Mouse (Mus musculus) heart, postnatal 36 days (tissue): ENCODE results near the gene Sox10. TPM values are rescaled to one million over a fixed set of nuclear protein-coding genes. Genes with fewer than 3 reads are reported as not detected.

Experiments used
- DNase-seq, 2 experiments: peaks; one replicate each; pipeline ENCODE4 v3.0.0; 2021 to 2022
- intact Hi-C: fragments of 180-260 bp; cut with DNase I; formaldehyde crosslinking; loops from one replicate; pipeline ENCODE4 v1.15.1; 2025
- total RNA-seq, 2 experiments: library from RNA; stranded (reverse); gene quantifications; 2 replicates each; pipeline ENCODE4 v1.2.3; 2021

Sox10 gene
- total RNA-seq, 2 experiments from 2014 or later = 1.4 to 1.6 TPM

DNA sequence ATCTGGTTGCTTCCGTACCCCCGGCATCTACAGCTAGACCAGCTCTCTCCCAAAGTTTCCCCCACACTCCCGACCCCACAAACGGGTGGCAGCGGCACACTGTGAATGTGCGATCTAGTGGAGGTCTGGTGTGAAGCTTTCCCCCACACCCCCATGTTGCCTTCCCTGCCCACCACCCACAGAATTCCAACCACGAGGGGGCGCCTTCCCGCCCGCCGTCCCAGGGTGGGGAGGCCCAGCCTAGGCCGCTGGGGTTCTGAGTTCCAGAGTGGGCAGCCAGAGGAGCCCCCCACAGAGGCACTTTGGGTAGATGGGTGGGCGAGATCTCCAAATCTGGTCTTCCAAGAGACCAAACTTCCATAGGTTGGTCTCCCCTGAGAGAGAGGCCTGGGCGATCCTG, 2.2 kb downstream of the Sox10 start:
- intact Hi-C loops = no loop called here
- DNase-seq = no peak

- intact Hi-C loops = no loop called here
- DNase-seq = no peak
Measured at GRCm38 (mm10) chr15:79162301-79162700, 2.7 kb downstream of the Sox10 start.

- intact Hi-C loops = no loop called here
Measured at GRCm38 (mm10) chr15:79155572-79155971, 9.5 kb downstream of the Sox10 start.

GRCm38 (mm10) chr15:79152709-79153108, 12.3 kb downstream of the Sox10 start:
- no peak for DNase-seq
- intact Hi-C loops = no loop called here

More at GRCm38 (mm10) chr15:79155572-79155971, 9.5 kb downstream of the Sox10 start:
- DNase-seq = no peak

- intact Hi-C loops = no loop called here
- no peak for DNase-seq
Measured at GRCm38 (mm10) chr15:79151881-79152280, 13.2 kb downstream of the Sox10 start.

DNA sequence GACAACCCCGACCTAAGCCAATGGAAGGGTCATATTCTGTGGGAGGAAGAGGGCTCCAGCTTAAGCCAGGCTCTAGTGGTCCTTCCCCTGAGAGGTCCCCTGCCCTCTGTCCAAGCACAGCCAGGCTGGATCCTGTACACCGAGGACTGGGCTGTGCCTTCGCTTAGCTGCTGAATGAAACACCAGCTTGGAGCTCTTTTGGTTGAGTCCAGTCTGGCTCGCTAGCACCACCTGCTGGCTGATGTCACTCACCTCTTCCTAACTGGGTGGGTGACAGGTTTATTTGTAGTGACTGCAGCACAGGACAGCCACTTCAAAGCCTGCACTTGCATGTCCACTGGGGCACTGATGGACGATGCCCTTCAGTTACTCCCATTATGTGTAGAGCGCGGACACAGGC, 16.5 kb downstream of the Sox10 start:
- intact Hi-C loops = loop anchor here (1.0 to 2.0 kb wide), 3 partner anchors 22 to 110 kb away; no protein-coding TSS in a partner anchor
- peak; percentile 82 to 89 for DNase-seq

- no peak for DNase-seq
- intact Hi-C loops = no loop called here
Measured at GRCm38 (mm10) chr15:79145522-79145921, 19.5 kb downstream of the Sox10 start.

GRCm38 (mm10) chr15:79144021-79144420, 21.0 kb downstream of the Sox10 start:
- intact Hi-C loops = no loop called here
- DNase-seq = no peak

GRCm38 (mm10) chr15:79143316-79143715, 21.7 kb downstream of the Sox10 start:
- intact Hi-C loops = no loop called here
- no peak for DNase-seq

DNA sequence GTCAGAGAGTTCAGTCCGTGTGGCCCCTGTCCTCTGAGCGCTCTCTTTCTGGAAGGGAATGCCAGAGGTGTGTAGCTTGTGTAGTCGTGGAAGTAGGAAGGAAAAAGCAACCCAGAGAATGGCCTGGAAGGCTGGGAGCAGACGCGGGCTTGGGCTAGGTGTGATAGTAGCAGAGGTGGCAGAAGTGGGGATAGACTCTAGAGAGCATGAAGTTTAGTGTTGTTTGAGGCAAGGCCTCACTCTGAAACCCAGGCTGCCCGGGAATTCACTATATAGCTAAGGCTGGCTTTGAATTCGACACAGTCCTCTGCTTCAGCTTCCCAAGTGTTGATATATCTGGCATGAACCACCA, 23.5 kb downstream of the Sox10 start:
- no peak for DNase-seq
- intact Hi-C loops = no loop called here

GRCm38 (mm10) chr15:79140866-79141565, 24.0 kb downstream of the Sox10 start, which contains the start of the genes Polr2f and 1700088E04Rik:
TSS of gene Polr2f (plus strand) at chr15:79141009.
TSS of gene 1700088E04Rik (minus strand) at chr15:79141253.
- DNase-seq = peak; percentile 95 to 96
- intact Hi-C loops = no loop called here

GRCm38 (mm10) chr15:79139640-79140039, 25.4 kb downstream of the Sox10 start:
- intact Hi-C loops = no loop called here

DNA sequence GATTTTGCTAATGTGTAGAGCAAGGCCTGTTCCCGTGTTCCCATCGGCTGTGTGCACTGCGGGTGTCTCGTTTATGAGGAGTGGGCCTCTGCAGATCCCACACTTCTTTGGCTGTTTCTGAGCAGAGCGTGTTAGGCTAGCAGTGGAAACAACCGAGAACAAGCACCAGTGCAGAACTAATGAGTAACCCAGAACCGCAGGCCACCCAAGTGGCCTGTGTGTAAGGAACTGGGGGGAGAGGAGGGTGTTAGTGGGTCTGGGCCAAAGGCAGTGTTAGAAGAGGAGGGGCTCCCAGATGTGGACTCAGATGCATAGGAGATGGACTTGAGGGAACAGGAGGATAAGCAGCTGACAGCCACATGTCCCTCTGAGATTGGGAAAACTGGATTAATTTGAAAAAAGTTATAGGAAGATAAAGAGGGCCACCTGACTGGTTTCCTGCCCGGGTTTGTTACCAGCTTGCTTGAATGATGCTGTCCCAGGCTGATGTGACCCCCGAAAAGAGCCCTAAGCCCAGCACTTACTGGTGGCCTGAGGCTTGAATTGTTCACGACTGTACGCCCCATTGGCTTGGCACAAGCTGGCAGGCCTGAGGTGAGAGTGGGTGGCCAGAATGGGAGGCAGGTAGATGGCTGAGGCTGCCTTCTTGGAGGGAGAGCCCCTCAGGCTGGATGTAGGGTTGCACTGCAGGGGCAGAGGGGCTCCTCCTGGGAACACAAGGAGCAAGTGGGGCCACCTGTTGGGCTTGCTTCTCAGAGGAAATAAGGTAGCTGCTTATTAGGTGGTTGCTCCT, 29.1 kb downstream of the Sox10 start:
- intact Hi-C loops = no loop called here
- no peak for DNase-seq

More at GRCm38 (mm10) chr15:79139640-79140039, 25.4 kb downstream of the Sox10 start:
- DNase-seq = no peak

DNA sequence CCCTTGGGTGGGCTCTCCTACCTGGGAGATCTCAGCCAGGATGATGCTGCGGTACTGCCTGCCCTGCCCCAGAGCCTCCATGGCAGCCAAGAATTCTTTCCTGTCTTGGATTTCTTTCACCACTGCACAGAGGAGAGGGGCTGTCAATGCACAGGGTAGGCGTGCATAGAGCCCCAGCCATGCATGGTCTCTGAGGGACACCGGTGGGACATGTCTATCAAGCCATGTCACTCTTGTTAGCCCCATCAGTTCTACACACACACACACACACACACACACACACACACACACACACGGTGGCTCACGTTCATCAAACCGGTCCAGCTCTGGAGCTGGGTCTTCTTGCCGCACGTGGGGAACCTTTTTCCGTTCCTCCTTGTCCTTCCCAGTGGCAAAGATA, 29.7 kb downstream of the Sox10 start:
- DNase-seq = no peak
- intact Hi-C loops = no loop called here

GRCm38 (mm10) chr15:79134496-79135270, 30.4 kb downstream of the Sox10 start:
- intact Hi-C loops = no loop called here
- no peak for DNase-seq

GRCm38 (mm10) chr15:79133191-79133661, 31.8 kb downstream of the Sox10 start:
- peak in 1 of 2 experiments; percentile 46 for DNase-seq
- intact Hi-C loops = no loop called here

GRCm38 (mm10) chr15:79131442-79131841, 33.6 kb downstream of the Sox10 start:
- intact Hi-C loops = no loop called here

DNA sequence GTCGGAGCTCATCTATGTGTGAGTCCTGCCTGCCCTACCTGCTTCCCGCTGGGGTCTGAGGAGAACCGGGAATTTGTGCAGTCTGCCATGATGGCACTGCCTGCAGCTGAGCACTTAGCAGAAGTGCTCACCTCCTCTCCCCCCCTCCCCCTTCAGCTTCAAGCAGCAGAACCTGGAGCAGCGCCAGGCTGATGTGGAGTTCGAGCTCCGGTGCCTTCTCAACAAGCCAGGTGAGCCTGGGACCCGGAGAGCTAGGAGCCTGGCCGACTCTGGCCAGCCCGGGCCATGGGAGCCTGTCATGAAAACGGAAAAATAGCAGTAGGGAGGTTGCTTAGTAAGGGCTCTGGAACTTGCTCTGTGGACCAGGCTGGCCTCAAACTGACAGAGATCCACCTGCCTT, 34.3 kb downstream of the Sox10 start:
- DNase-seq = no peak

More at GRCm38 (mm10) chr15:79131442-79131841, 33.6 kb downstream of the Sox10 start:
- peak; percentile 75 to 78 for DNase-seq

DNA sequence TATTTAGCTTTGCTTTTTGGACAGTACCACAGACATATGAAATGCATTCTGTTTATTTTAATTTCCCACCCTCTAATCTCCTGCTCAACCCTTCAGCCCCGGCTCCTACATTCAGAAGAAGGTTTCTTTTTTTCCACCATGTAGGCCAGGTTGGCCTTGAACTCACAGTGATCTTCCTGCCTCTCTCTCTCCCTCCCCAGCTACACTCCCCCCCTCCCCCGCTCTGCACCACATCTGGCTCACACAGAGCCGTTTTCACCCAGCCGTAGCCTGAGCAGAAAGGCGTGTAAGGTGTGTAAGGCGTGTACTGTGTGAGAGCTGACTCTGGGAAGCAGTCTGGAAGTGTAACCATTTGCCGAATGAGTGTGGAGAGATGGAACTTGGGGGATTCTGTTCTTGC, 35.7 kb downstream of the Sox10 start:
- intact Hi-C loops = no loop called here
- no peak for DNase-seq

More for the DNA sequence above, 34.3 kb downstream of the Sox10 start:
- intact Hi-C loops = no loop called here

GRCm38 (mm10) chr15:79128208-79128607, 36.8 kb downstream of the Sox10 start:
- intact Hi-C loops = no loop called here
- no peak for DNase-seq

- no peak for DNase-seq
- intact Hi-C loops = loop anchor here (2.0 kb wide), 2 partner anchors 22 to 34 kb away; no protein-coding TSS in a partner anchor
Measured at GRCm38 (mm10) chr15:79127101-79127500, 37.9 kb downstream of the Sox10 start.
